Mouse (Mus musculus) liver (tissue): ENCODE results near the gene Stat4.

Experiments
- DNase-seq: peaks from one replicate; pipeline ENCODE4 v3.0.0-alpha.2; 2020; ENCODE audit warnings: mixed read lengths

Gene Stat4

DNA sequence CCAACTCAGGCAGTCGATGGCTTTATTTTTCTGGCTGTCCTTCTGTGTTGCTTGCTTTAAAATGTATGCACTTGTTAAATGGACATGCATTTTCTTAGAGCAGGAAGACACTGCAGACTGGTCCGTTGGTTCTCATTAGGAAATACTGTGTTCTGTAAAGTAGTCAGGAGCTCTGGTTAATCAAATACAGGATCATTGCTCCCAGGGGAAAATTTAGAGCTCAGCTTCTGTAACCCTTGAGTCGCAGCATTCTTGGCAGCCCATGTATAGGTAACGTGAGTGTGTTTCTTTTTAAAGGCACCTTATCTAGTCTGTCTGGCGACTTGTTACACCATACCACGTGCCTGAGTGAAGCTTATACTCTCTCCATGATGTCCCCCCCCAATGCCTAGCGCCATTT is 161.2 kb downstream of the Stat4 start:
- DNase-seq = no peak

DNA sequence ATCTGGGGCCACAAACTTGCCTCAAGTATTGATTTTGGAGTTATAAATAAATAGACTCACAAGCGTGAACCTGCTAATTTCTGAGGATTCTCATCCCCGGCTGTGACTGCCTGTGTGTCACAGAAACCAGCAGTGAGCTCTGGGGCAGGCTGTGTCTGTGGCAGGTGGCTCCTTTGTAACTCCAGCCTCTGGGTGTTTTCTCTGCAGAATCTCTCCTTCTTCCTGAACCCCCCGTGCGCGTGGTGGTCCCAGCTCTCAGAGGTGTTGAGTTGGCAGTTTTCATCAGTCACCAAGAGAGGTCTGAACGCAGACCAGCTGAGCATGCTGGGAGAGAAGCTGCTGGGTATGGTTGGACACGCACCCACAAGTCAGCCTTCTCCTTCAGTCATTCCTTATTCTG is 161.7 kb downstream of the Stat4 start:
- no peak for DNase-seq

DNA sequence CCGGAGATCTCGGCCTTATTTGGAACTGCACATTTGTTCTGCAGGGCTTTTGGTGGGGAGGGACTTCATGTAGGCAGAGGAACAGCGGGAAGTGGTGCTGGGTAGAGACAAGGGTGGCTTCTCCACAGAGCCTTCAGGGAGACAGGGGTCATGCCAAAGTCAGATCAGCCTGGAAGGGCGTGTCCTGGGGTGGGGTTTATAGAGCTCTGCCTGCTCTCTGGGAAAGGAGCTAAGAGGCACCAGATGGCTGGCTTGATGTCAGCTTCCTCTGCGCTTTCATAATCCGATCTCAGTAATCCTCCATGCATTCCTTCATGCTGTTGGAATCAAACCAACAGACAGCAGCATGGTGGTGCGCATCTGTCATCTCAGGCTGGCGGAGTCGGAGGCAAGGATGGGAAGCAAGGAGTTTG is 163.0 kb downstream of the Stat4 start:
- DNase-seq = peak; percentile 72

DNA sequence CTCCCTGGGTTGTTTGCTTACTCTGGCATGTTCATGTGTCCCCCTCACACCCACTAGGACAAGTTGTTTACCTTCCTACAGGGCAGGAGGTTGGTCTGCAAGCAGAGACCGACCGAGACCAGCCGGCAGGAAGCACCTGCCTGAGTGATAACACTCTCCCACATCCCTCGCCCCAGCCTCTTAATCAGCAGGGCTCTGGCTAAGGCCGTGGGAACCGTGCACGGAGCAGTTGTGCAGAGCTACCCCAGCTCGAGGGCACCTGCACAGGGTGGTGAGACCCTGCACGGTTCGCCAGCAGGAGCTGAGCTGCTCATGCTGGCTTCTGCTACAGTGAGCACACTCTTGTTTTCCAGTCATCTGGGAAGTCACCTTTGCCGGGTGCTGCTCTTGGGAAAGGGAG is 163.7 kb downstream of the Stat4 start:
- peak; percentile 59 for DNase-seq

GRCm38 (mm10) chr1:52151166-52151565 is 164.2 kb downstream of the Stat4 start:
- no peak for DNase-seq

- no peak for DNase-seq
These were observed 165.4 kb downstream of the Stat4 start for GRCm38 (mm10) chr1:52152369-52152768.

DNA sequence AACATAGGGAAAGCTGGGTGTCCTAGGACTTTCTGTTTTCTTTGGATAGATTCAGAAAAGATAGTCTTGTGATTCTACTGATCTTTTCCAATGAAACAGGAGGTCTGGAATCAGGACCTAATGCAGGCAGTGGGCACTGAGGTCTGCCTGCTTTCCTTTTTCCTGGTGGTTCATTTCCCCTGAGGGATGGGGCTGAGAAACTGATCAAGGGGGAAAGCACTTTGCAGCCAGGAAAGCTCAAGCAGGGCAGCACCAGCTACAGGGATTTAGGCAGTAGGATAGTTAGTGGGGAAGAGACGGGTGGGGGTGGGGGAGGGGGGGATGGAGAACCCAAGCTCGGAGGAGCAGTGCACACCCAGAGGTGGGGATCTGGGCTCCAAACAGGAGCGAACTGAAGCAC is 166.0 kb downstream of the Stat4 start:
- no peak for DNase-seq

DNA sequence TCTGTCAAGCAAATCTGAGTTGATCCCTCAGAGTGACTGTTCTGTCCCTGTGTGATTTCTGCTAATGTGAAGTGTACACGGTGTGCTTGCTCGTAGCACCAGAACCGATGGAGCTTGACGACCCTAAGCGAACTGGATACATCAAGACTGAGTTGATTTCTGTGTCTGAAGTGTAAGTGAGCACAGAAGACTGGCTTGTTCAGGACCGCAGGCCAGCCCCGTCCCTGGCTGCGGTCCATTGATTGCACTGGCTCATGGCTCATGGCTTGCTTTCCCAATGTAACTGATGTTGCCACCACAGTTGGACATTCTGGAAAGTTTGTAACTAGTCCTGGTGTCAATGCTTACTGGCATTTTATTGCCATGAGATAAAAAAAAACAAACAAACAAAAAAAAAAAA is 167.9 kb downstream of the Stat4 start:
- DNase-seq = no peak

DNA sequence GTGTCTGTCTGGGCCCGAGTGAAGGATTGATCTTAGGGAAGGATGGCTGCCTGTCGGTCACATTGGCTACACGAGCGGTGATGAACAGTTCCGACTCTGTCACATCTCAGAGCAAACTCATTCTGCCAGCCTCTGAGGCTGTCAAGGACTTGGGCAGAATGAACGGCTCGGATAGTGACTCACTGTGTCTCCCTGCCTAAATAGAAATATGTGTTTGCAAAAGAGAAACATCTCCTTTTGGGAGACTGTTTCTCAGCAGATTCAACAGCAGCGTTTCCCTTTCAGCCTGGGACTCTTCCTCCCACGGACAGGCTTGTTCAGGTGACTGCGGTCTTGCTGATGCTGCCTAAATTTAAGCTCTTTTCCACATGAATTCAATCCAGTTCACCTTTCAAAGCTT is 169.4 kb downstream of the Stat4 start:
- no peak for DNase-seq
